Mouse (Mus musculus) stomach, embryonic 14.5 days (tissue): ENCODE data around the gene Fcrl6. TPM values are rescaled to one million over a fixed set of nuclear protein-coding genes. Genes with fewer than 3 reads are reported as not detected.

Experiments
- ATAC-seq: fragments of 200-750 bp; cut with Nextera tagmentation; 2 replicates; pipeline ENCODE4 v1.8.0; 2017; ENCODE audit warnings: low read depth, moderate TSS enrichment; ENCODE audit not compliant: insufficient number of reproducible peaks, insufficient read depth, low FRiP score
- H3K27ac ChIP-seq: fragments of 300-500 bp; sonication (generic); 2 replicates; pipeline ENCODE4 v1.5.1; 2014; ENCODE audit warnings: mild to moderate bottlenecking, low read length, moderate library complexity, mixed read lengths
- H3K27me3 ChIP-seq: fragments of 300-500 bp; sonication (generic); 2 replicates; pipeline ENCODE4 v1.6.1; 2014; ENCODE audit warnings: low read length, control low read depth, mixed read lengths; ENCODE audit not compliant: control insufficient read depth, insufficient read depth
- H3K36me3 ChIP-seq: fragments of 300-500 bp; sonication (generic); 2 replicates; pipeline ENCODE4 v1.6.1; 2014; ENCODE audit warnings: mild to moderate bottlenecking, control low read depth, low read length, moderate library complexity, mixed read lengths; ENCODE audit not compliant: control insufficient read depth, insufficient read depth
- H3K4me1 ChIP-seq: fragments of 300-500 bp; sonication (generic); 2 replicates; pipeline ENCODE4 v1.6.1; 2014; ENCODE audit warnings: low read length, control low read depth, mixed read lengths; ENCODE audit not compliant: control insufficient read depth, insufficient read depth
- H3K4me2 ChIP-seq: fragments of 300-500 bp; sonication (generic); replicated peaks from 2 replicates; pipeline ENCODE4 v1.6.1; 2014; ENCODE audit warnings: low read depth, low read length, control low read depth
- H3K4me3 ChIP-seq: fragments of 300-500 bp; sonication (generic); 2 replicates; pipeline ENCODE4 v1.5.1; 2014; ENCODE audit warnings: low read depth, low read length, control low read depth
- H3K9ac ChIP-seq: fragments of 300-500 bp; sonication (generic); replicated peaks from 2 replicates; pipeline ENCODE4 v1.6.1; 2014; ENCODE audit warnings: low read depth, mild to moderate bottlenecking, control low read depth, low read length, moderate library complexity, mixed read lengths
- H3K9me3 ChIP-seq: fragments of 300-500 bp; sonication (generic); 2 replicates; pipeline ENCODE4 v1.6.1; 2016; ENCODE audit warnings: low read depth, low read length, control low read depth; ENCODE audit not compliant: control insufficient read depth
- WGBS: fragments of 180-500 bp; shearing (Covaris S2); extraction: QIAGEN DNeasy Blood & Tissue Kit; methylation state at CpG from one replicate; pipeline ENCODE4 v1.1.7; 2014; 5-methylcytosine and 5-hydroxymethylcytosine counted together
- polyA plus RNA-seq: library from polyadenylated mRNA; unstranded; fragments of >200 nt; fragmentation: Nextera tagmentation; extraction: Ambion mirVana; gene quantifications from 2 replicates; pipeline ENCODE4 v1.2.1, GENCODE M21; 2014

Gene Fcrl6
- polyA plus RNA-seq: not detected in 2 replicates

- no peaks in the 10 kb centered on the region for H3K27me3 ChIP-seq
- H3K27ac ChIP-seq: no peak within 1 kb of the TSS
- no peak within 1 kb of the TSS for H3K4me2 ChIP-seq
- WGBS: 70% methylated on average over 1 of the region's 1 CpGs
- no peaks in the 10 kb centered on the region for H3K9me3 ChIP-seq
- H3K4me1 ChIP-seq: no peaks in the 10 kb centered on the region
- ATAC-seq: no peak
- no peak within 1 kb of the TSS for H3K9ac ChIP-seq
- H3K36me3 ChIP-seq: no peaks in the 10 kb centered on the region
- H3K4me3 ChIP-seq: no peak within 1 kb of the TSS
These were observed at the start of gene Fcrl6 for GRCm38 (mm10) chr1:172602326-172602725. Fcrl6 (minus strand) TSS chr1:172602551.

- Histone ChIP-seq H3K36me3 (no peaks in the 10 kb centered on the region), H3K4me1 (no peaks in the 10 kb centered on the region), H3K4me2 (no peak overlapping the region), H3K9me3 (no peaks in the 10 kb centered on the region), H3K4me3 (no peak overlapping the region), H3K27me3 (no peaks in the 10 kb centered on the region), H3K9ac (no peak overlapping the region), H3K27ac (no peak overlapping the region)
- no peak for ATAC-seq
- WGBS: 51% methylated on average over 10 of the region's 10 CpGs
These were observed 49.1 kb upstream of the Fcrl6 start for GRCm38 (mm10) chr1:172651288-172651987.

GRCm38 (mm10) chr1:172650519-172651287 is 48.4 kb upstream of the Fcrl6 start:
- ATAC-seq: no peak
- Histone ChIP-seq H3K4me3 (no peak overlapping the region), H3K9me3 (no peaks in the 10 kb centered on the region), H3K4me1 (no peaks in the 10 kb centered on the region), H3K36me3 (no peaks in the 10 kb centered on the region), H3K27ac (no peak overlapping the region), H3K27me3 (no peaks in the 10 kb centered on the region), H3K9ac (no peak overlapping the region), H3K4me2 (no peak overlapping the region)
- 60% methylated on average over 8 of the region's 8 CpGs for WGBS

- Histone ChIP-seq H3K27me3 (no peaks in the 10 kb centered on the region), H3K27ac (no peak overlapping the region), H3K4me2 (no peak overlapping the region), H3K9ac (no peak overlapping the region), H3K4me1 (no peaks in the 10 kb centered on the region), H3K36me3 (no peaks in the 10 kb centered on the region), H3K4me3 (no peak overlapping the region), H3K9me3 (no peaks in the 10 kb centered on the region)
- ATAC-seq: no peak
- WGBS: 81% methylated on average over 9 of the region's 9 CpGs
These were observed 47.0 kb upstream of the Fcrl6 start for GRCm38 (mm10) chr1:172649396-172649795.

- Histone ChIP-seq H3K4me1 (no peaks in the 10 kb centered on the region), H3K4me3 (no peak overlapping the region), H3K9ac (no peak overlapping the region), H3K4me2 (no peak overlapping the region), H3K27me3 (no peaks in the 10 kb centered on the region), H3K27ac (no peak overlapping the region), H3K36me3 (no peaks in the 10 kb centered on the region), H3K9me3 (no peaks in the 10 kb centered on the region)
- ATAC-seq: no peak
- WGBS: 51% methylated on average over 4 of the region's 4 CpGs
These were observed 44.9 kb upstream of the Fcrl6 start for GRCm38 (mm10) chr1:172647236-172647635.

GRCm38 (mm10) chr1:172638781-172639180 is 36.4 kb upstream of the Fcrl6 start:
- Histone ChIP-seq H3K27me3 (no peaks in the 10 kb centered on the region), H3K27ac (no peak overlapping the region)
- WGBS: 51% methylated on average over 2 of the region's 2 CpGs

GRCm38 (mm10) chr1:172637801-172638200 is 35.5 kb upstream of the Fcrl6 start:
- Histone ChIP-seq H3K27me3 (no peaks in the 10 kb centered on the region), H3K4me1 (0 out of 2 replicates have a peak, but pooled peaks cover 3% of the 10 kb centered on the region), H3K4me3 (no peak overlapping the region), H3K4me2 (no peak overlapping the region), H3K27ac (no peak overlapping the region), H3K36me3 (no peaks in the 10 kb centered on the region), H3K9me3 (no peaks in the 10 kb centered on the region), H3K9ac (no peak overlapping the region)
- ATAC-seq: no peak
- 58% methylated on average over 4 of the region's 4 CpGs for WGBS

More at GRCm38 (mm10) chr1:172638781-172639180, 36.4 kb upstream of the Fcrl6 start:
- Histone ChIP-seq H3K4me3 (no peak overlapping the region), H3K4me2 (no peak overlapping the region), H3K9ac (no peak overlapping the region), H3K36me3 (no peaks in the 10 kb centered on the region), H3K9me3 (no peaks in the 10 kb centered on the region), H3K4me1 (0 out of 2 replicates have a peak, but pooled peaks cover 3% of the 10 kb centered on the region)
- no peak for ATAC-seq

GRCm38 (mm10) chr1:172636266-172636665 is 33.9 kb upstream of the Fcrl6 start:
- Histone ChIP-seq H3K4me2 (no peak overlapping the region), H3K9ac (no peak overlapping the region)
- WGBS: 85% methylated on average over 5 of the region's 5 CpGs

More at GRCm38 (mm10) chr1:172636266-172636665, 33.9 kb upstream of the Fcrl6 start:
- 0 out of 2 replicates have a peak, but pooled peaks cover 3% of the 10 kb centered on the region for H3K4me1 ChIP-seq
- no peak overlapping the region for H3K4me3 ChIP-seq
- no peaks in the 10 kb centered on the region for H3K36me3 ChIP-seq
- no peak for ATAC-seq
- no peaks in the 10 kb centered on the region for H3K27me3 ChIP-seq
- H3K9me3 ChIP-seq: no peaks in the 10 kb centered on the region
- H3K27ac ChIP-seq: no peak overlapping the region
